Mouse (Mus musculus) G1E (cell line): Measurements from ENCODE around the gene Olfr592. TPM values are rescaled to one million over a fixed set of nuclear protein-coding genes. Genes with fewer than 3 reads are reported as not detected.

ENCODE experiments used
- ATAC-seq: 2 replicates; pipeline ENCODE4 v1.8.0; 2016; ENCODE audit warnings: mild to moderate bottlenecking; ENCODE audit not compliant: insufficient number of reproducible peaks, poor library complexity, low FRiP score, severe bottlenecking; ENCODE audit errors: extremely low read depth
- DNase-seq: peaks from one replicate; pipeline ENCODE4 v3.0.0; 2012; ENCODE audit warnings: low spot score
- H3K27me3 ChIP-seq: 2 replicates; pipeline ENCODE4 v1.6.1; 2012; ENCODE audit warnings: mild to moderate bottlenecking, low read length, inconsistent platforms; ENCODE audit not compliant: insufficient read depth
- H3K36me3 ChIP-seq: replicated peaks from 2 replicates; pipeline ENCODE3; 2012; ENCODE audit warnings: mild to moderate bottlenecking, inconsistent platforms
- H3K4me1 ChIP-seq: 2 replicates; pipeline ENCODE4 v1.6.1; 2012; ENCODE audit warnings: low read depth, low read length, inconsistent platforms, mixed read lengths; ENCODE audit not compliant: insufficient read depth
- H3K4me3 ChIP-seq: 2 replicates; pipeline ENCODE4 v1.5.1; 2012; ENCODE audit warnings: low read depth, mild to moderate bottlenecking, inconsistent platforms, low read length, moderate library complexity, mixed read lengths
- H3K9me3 ChIP-seq: replicated peaks from 2 replicates; pipeline ENCODE4 v1.6.1; 2012; ENCODE audit warnings: inconsistent platforms
- CTCF ChIP-seq: IDR thresholded peaks from 2 replicates; pipeline ENCODE4 v1.5.1; 2012; ENCODE audit warnings: low read depth, low read length, inconsistent platforms, mixed read lengths
- GATA1 ChIP-seq: IDR thresholded peaks from 2 replicates; pipeline ENCODE4 v1.6.1; 2012; ENCODE audit warnings: borderline replicate concordance, low read length, inconsistent platforms, mixed read lengths
- GATA2 ChIP-seq: IDR thresholded peaks from 2 replicates; pipeline ENCODE4 v1.6.1; 2012; ENCODE audit warnings: low read depth, low read length, inconsistent platforms, borderline replicate concordance
- POLR2AphosphoS5 ChIP-seq: IDR thresholded peaks from 2 replicates; pipeline ENCODE4 v1.6.1; 2012; ENCODE audit warnings: low read depth, low read length, inconsistent platforms; ENCODE audit not compliant: insufficient replicate concordance
- TAL1 ChIP-seq: conservative IDR thresholded peaks from 2 replicates; pipeline ENCODE4 v1.6.1; 2012; ENCODE audit warnings: low read depth, low read length, inconsistent platforms, mixed read lengths
- polyA plus RNA-seq: library from polyadenylated mRNA; stranded (reverse); fragments of >175 nt; gene quantifications from 2 replicates; pipeline ENCODE4 v1.2.3, GENCODE M21; 2012
- total RNA-seq, 2 experiments: library from RNA; stranded (forward) in 1 of 2; stranded (reverse) in 1 of 2; fragments of 200-1000 nt in 1 of 2; fragments of >200 nt in 1 of 2; fragmentation: Nextera tagmentation in 1 of 2; gene quantifications; 2 replicates each; pipeline ENCODE4 v1.2.3; 2014 to 2017

Gene Olfr592
- total and polyA plus RNA-seq, 3 experiments = 0.11 TPM; not detected in 2

DNA sequence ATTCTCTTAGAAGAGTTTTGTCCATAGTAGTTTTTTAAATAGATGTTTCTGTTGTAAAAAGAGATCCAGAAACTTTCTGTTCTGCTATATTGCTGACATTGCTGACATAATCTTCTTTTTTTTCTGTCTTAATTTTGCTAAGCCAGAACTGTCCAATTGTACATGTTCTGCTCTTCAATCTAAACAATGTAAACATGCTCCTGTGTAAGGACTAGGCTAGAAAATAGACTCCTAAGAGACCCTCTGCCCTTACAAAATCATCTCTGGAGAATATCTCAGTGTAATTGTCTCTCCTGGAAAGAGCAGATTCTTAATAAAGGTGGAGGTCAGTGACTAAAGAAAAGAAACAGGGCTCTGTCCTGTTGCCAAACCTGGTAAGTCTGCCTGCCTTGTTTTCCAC, 32.1 kb downstream of the Olfr592 start, which contains the start of gene Olfr594:
Olfr594 (plus strand) TSS at position 301 of the 400 bp plus-strand sequence.
- Histone ChIP-seq H3K4me1 (no peaks in the 10 kb centered on the region), H3K36me3 (no peaks in the 10 kb centered on the region), H3K4me3 (no peak within 1 kb of the TSS), H3K27me3 (no peaks in the 10 kb centered on the region), H3K9me3 (no peaks in the 10 kb centered on the region)
- TF ChIP-seq CTCF = no peak
- TF ChIP-seq TAL1 = no peak
- no peak for TF ChIP-seq GATA1
- no peak for TF ChIP-seq POLR2AphosphoS5
- no peak for TF ChIP-seq GATA2
- DNase-seq (no peak), ATAC-seq (no peak)

Other genes starting within 250 kb of the Olfr592 start
Only the 20 nearest of the 25 such genes appear.
- gene Olfr577, start 208.9 kb upstream of the Olfr592 start, total RNA-seq (2014; fragmentation: Nextera tagmentation) = not detected in 2 replicates
- gene Olfr577, start 208.9 kb upstream of the Olfr592 start, total RNA-seq (2017) = 0.05 TPM in 1 of 2 replicates, not detected in the other
- gene Olfr577, start 208.9 kb upstream of the Olfr592 start, polyA plus RNA-seq = not detected in 2 replicates
- gene Olfr578, start 195.5 kb upstream of the Olfr592 start, total RNA-seq (2014; fragmentation: Nextera tagmentation) = not detected in 2 replicates
- 0.05 TPM in 1 of 2 replicates, not detected in the other for gene Olfr578, start 195.5 kb upstream of the Olfr592 start, total RNA-seq (2017)
- gene Olfr578, start 195.5 kb upstream of the Olfr592 start, polyA plus RNA-seq = not detected in 2 replicates
- not detected in 2 replicates for gene Olfr582, start 146.8 kb upstream of the Olfr592 start, total RNA-seq (2014; fragmentation: Nextera tagmentation)
- 0.16 TPM in 1 of 2 replicates, not detected in the other for gene Olfr582, start 146.8 kb upstream of the Olfr592 start, total RNA-seq (2017)
- gene Olfr582, start 146.8 kb upstream of the Olfr592 start, polyA plus RNA-seq = not detected in 2 replicates
- not detected in 2 replicates for gene Olfr583, start 133.5 kb upstream of the Olfr592 start, total RNA-seq (2014; fragmentation: Nextera tagmentation)
- gene Olfr583, start 133.5 kb upstream of the Olfr592 start, total RNA-seq (2017) = 0.11 and 0.29 TPM in 2 replicates
- gene Olfr583, start 133.5 kb upstream of the Olfr592 start, polyA plus RNA-seq = not detected in 2 replicates
- gene Olfr584, start 102.9 kb upstream of the Olfr592 start, total RNA-seq (2014; fragmentation: Nextera tagmentation) = not detected in 2 replicates
- gene Olfr584, start 102.9 kb upstream of the Olfr592 start, total RNA-seq (2017) = 0.06 and 0.16 TPM in 2 replicates
- not detected in 2 replicates for gene Olfr584, start 102.9 kb upstream of the Olfr592 start, polyA plus RNA-seq
- gene Olfr585, start 87.1 kb upstream of the Olfr592 start, total RNA-seq (2014; fragmentation: Nextera tagmentation) = not detected in 2 replicates
- gene Olfr585, start 87.1 kb upstream of the Olfr592 start, total RNA-seq (2017) = not detected in 2 replicates
- gene Olfr585, start 87.1 kb upstream of the Olfr592 start, polyA plus RNA-seq = not detected in 2 replicates
- gene Olfr586, start 59.2 kb upstream of the Olfr592 start, total RNA-seq (2014; fragmentation: Nextera tagmentation) = not detected in 2 replicates
- 0.06 and 0.22 TPM in 2 replicates for gene Olfr586, start 59.2 kb upstream of the Olfr592 start, total RNA-seq (2017)
- not detected in 2 replicates for gene Olfr586, start 59.2 kb upstream of the Olfr592 start, polyA plus RNA-seq
- gene Olfr588-ps1, start 43.9 kb upstream of the Olfr592 start, total RNA-seq (2014; fragmentation: Nextera tagmentation) = not detected in 2 replicates
- 0.05 and 0.06 TPM in 2 replicates for gene Olfr588-ps1, start 43.9 kb upstream of the Olfr592 start, total RNA-seq (2017)
- gene Olfr588-ps1, start 43.9 kb upstream of the Olfr592 start, polyA plus RNA-seq = not detected in 2 replicates
- gene Olfr589, start 28.4 kb upstream of the Olfr592 start, total RNA-seq (2014; fragmentation: Nextera tagmentation) = not detected in 2 replicates
- gene Olfr589, start 28.4 kb upstream of the Olfr592 start, total RNA-seq (2017) = 0.11 TPM in 1 of 2 replicates, not detected in the other
- gene Olfr589, start 28.4 kb upstream of the Olfr592 start, polyA plus RNA-seq = not detected in 2 replicates
- gene Olfr591, start 6.5 kb upstream of the Olfr592 start, total RNA-seq (2014; fragmentation: Nextera tagmentation) = not detected in 2 replicates
- 0.05 TPM in 1 of 2 replicates, not detected in the other for gene Olfr591, start 6.5 kb upstream of the Olfr592 start, total RNA-seq (2017)
- not detected in 2 replicates for gene Olfr591, start 6.5 kb upstream of the Olfr592 start, polyA plus RNA-seq
- not detected in 2 replicates for gene Olfr593, start 27.1 kb downstream of the Olfr592 start, total RNA-seq (2014; fragmentation: Nextera tagmentation)
- gene Olfr593, start 27.1 kb downstream of the Olfr592 start, total RNA-seq (2017) = 0.27 and 0.35 TPM in 2 replicates
- gene Olfr593, start 27.1 kb downstream of the Olfr592 start, polyA plus RNA-seq = not detected in 2 replicates
- not detected in 2 replicates for gene Olfr594, start 32.2 kb downstream of the Olfr592 start, total RNA-seq (2014; fragmentation: Nextera tagmentation)
- 0.11 TPM in 1 of 2 replicates, not detected in the other for gene Olfr594, start 32.2 kb downstream of the Olfr592 start, total RNA-seq (2017)
- not detected in 2 replicates for gene Olfr594, start 32.2 kb downstream of the Olfr592 start, polyA plus RNA-seq
- gene Usp17ld, start 67.7 kb downstream of the Olfr592 start, total RNA-seq (2014; fragmentation: Nextera tagmentation) = not detected in 2 replicates
- 0.05 TPM in 1 of 2 replicates, not detected in the other for gene Usp17ld, start 67.7 kb downstream of the Olfr592 start, total RNA-seq (2017)
- not detected in 2 replicates for gene Usp17ld, start 67.7 kb downstream of the Olfr592 start, polyA plus RNA-seq
- not detected in 2 replicates for gene Olfr596, start 120.8 kb downstream of the Olfr592 start, total RNA-seq (2014; fragmentation: Nextera tagmentation)
- gene Olfr596, start 120.8 kb downstream of the Olfr592 start, total RNA-seq (2017) = 0.06 TPM in 1 of 2 replicates, not detected in the other
- gene Olfr596, start 120.8 kb downstream of the Olfr592 start, polyA plus RNA-seq = not detected in 2 replicates
- not detected in 2 replicates for gene Olfr597, start 131.5 kb downstream of the Olfr592 start, total RNA-seq (2014; fragmentation: Nextera tagmentation)
- gene Olfr597, start 131.5 kb downstream of the Olfr592 start, total RNA-seq (2017) = 0.38 TPM in 1 of 2 replicates, not detected in the other
- not detected in 2 replicates for gene Olfr597, start 131.5 kb downstream of the Olfr592 start, polyA plus RNA-seq
- gene Olfr598, start 138.8 kb downstream of the Olfr592 start, total RNA-seq (2014; fragmentation: Nextera tagmentation) = not detected in 2 replicates
- not detected in 2 replicates for gene Olfr598, start 138.8 kb downstream of the Olfr592 start, total RNA-seq (2017)
- not detected in 2 replicates for gene Olfr598, start 138.8 kb downstream of the Olfr592 start, polyA plus RNA-seq
- gene Olfr599, start 151.1 kb downstream of the Olfr592 start, total RNA-seq (2014; fragmentation: Nextera tagmentation) = not detected in 2 replicates
- 0.71 TPM in 1 of 2 replicates, not detected in the other for gene Olfr599, start 151.1 kb downstream of the Olfr592 start, total RNA-seq (2017)
- not detected in 2 replicates for gene Olfr599, start 151.1 kb downstream of the Olfr592 start, polyA plus RNA-seq
- not detected in 2 replicates for gene Olfr600, start 164.9 kb downstream of the Olfr592 start, total RNA-seq (2014; fragmentation: Nextera tagmentation)
- gene Olfr600, start 164.9 kb downstream of the Olfr592 start, total RNA-seq (2017) = 0.06 and 0.11 TPM in 2 replicates
- gene Olfr600, start 164.9 kb downstream of the Olfr592 start, polyA plus RNA-seq = not detected in 2 replicates
- not detected in 2 replicates for gene Olfr601, start 177.9 kb downstream of the Olfr592 start, total RNA-seq (2014; fragmentation: Nextera tagmentation)
- 0.11 TPM in 1 of 2 replicates, not detected in the other for gene Olfr601, start 177.9 kb downstream of the Olfr592 start, total RNA-seq (2017)
- not detected in 2 replicates for gene Olfr601, start 177.9 kb downstream of the Olfr592 start, polyA plus RNA-seq
- not detected in 2 replicates for gene Olfr603, start 201.4 kb downstream of the Olfr592 start, total RNA-seq (2014; fragmentation: Nextera tagmentation)
- gene Olfr603, start 201.4 kb downstream of the Olfr592 start, total RNA-seq (2017) = not detected in 2 replicates
- gene Olfr603, start 201.4 kb downstream of the Olfr592 start, polyA plus RNA-seq = not detected in 2 replicates